Mouse (Mus musculus) forebrain, embryonic 13.5 days (tissue): ENCODE data around the gene H3f3a. TPM values are rescaled to one million over a fixed set of nuclear protein-coding genes. Genes with fewer than 3 reads are reported as not detected.

Experiments used
- ATAC-seq: fragments of 200-750 bp; cut with Nextera tagmentation; 2 replicates; pipeline ENCODE4 v1.8.0; 2017
- H3K27ac ChIP-seq: fragments of 300-500 bp; sonication (generic); 2 replicates; pipeline ENCODE4 v1.5.1; 2015; ENCODE audit warnings: inconsistent platforms, mild to moderate bottlenecking, moderate library complexity
- H3K27me3 ChIP-seq: fragments of 300-500 bp; sonication (generic); 2 replicates; pipeline ENCODE4 v1.6.1; 2015; ENCODE audit warnings: mild to moderate bottlenecking, inconsistent platforms
- H3K36me3 ChIP-seq: fragments of 300-500 bp; sonication (generic); 2 replicates; pipeline ENCODE4 v1.6.1; 2015; ENCODE audit warnings: mild to moderate bottlenecking, inconsistent platforms; ENCODE audit not compliant: poor library complexity, severe bottlenecking
- H3K4me1 ChIP-seq: fragments of 300-500 bp; sonication (generic); 2 replicates; pipeline ENCODE4 v1.6.1; 2015; ENCODE audit warnings: inconsistent platforms
- H3K4me2 ChIP-seq: fragments of 300-500 bp; sonication (generic); 2 replicates; pipeline ENCODE4 v1.6.1; 2015; ENCODE audit warnings: inconsistent platforms, mild to moderate bottlenecking, moderate library complexity
- H3K4me3 ChIP-seq: fragments of 300-500 bp; sonication (generic); 2 replicates; pipeline ENCODE4 v1.5.1; 2015; ENCODE audit warnings: mild to moderate bottlenecking, inconsistent platforms
- H3K9ac ChIP-seq: fragments of 300-500 bp; sonication (generic); 2 replicates; pipeline ENCODE4 v1.6.1; 2015; ENCODE audit warnings: mild to moderate bottlenecking, inconsistent platforms
- H3K9me3 ChIP-seq: fragments of 300-500 bp; sonication (generic); replicated peaks from 2 replicates; pipeline ENCODE4 v1.6.1; 2016; ENCODE audit warnings: inconsistent platforms
- WGBS: fragments of 180-500 bp; shearing (Covaris S2); methylation state at CpG from one replicate; pipeline ENCODE4 v1.1.7; 2015; 5-methylcytosine and 5-hydroxymethylcytosine counted together
- polyA plus RNA-seq: library from polyadenylated mRNA; unstranded; fragments of >200 nt; fragmentation: Nextera tagmentation; extraction: Ambion mirVana; gene quantifications from 2 replicates; pipeline ENCODE4 v1.2.1, GENCODE M21; 2015

Gene H3f3a
- polyA plus RNA-seq, 1 experiment from 2014 or later, result 4,414 TPM

DNA sequence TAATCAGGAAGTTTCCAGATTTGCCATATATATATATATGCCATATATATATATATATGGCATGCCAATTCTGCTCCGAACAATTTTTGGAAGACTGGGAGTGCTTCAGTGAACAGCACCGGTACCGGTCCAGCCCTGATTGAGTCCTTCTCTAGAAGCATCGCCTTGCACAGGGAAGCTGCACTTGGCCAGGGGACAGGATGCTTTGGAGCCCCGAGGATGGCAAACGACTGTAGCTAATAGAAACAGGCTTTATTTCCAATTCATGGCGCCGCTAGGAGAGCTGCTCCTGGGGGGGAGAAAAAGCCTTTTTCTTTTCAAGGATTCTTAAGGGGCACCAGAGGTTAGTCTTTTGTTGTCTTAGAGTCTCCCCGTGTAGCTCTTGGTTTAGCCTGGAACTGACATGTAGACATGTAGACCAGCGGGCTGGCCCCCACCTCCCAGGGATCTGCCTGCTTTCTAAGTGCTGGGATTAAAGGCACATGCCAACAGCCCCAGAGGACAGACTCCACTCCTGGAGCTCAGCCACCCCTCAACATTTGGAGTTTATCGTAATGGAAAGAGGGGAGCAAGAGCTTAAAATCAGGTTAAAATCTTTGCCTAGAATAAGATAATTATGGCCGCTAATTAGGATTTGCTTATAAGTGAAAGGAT lies 1.8 kb upstream of the H3f3a start:
- ATAC-seq, result no peak

DNA sequence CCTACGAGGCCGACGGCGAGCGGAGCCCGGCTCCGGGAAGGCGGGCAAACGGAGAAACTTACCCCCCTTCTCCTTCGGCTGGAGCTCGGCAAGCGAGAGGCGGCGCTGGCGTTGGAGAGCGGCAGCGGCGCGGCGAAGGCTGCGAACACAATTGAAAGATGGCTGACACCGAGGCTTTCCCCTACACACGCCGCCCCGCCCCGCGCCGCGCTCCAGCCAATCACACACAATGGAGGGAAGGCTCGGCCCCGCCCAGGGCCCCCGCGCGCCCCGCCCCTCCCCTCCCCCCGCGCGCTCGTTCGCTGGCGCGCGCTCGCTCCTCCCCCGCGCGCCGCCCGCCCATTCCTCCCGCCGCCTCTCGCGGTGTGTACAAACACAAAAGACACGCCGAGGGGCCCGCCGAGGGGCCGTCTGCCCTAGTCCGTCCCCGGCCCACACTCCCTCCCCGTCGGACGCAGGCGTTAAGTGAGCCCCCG lies 296 bp downstream of the H3f3a start:
- Histone ChIP-seq H3K4me1 (peaks cover 44% of the 10 kb centered on the region), H3K27me3 (no peaks in the 10 kb centered on the region), H3K27ac (peak overlapping the region; percentile 100), H3K9me3 (no peaks in the 10 kb centered on the region), H3K36me3 (peaks cover 21% of the 10 kb centered on the region), H3K4me2 (peak overlapping the region; percentile 72), H3K9ac (peak overlapping the region; percentile 100), H3K4me3 (peak overlapping the region; percentile 99)
- peak; percentile 96 for ATAC-seq
- WGBS, result 1% methylated on average over 30 of the region's 65 CpGs

More for the DNA sequence above, 1.8 kb upstream of the H3f3a start:
- peaks cover 28% of the 10 kb centered on the region for H3K4me1 ChIP-seq
- 31% methylated on average over 12 of the region's 12 CpGs for WGBS
- H3K9ac ChIP-seq, result peak overlapping the region; percentile 47
- peak overlapping the region; percentile 24 for H3K4me2 ChIP-seq
- peak overlapping the region; percentile 20; the same call in 1 of the 2 replicates for H3K27ac ChIP-seq
- peaks cover 4% of the 10 kb centered on the region for H3K36me3 ChIP-seq
- no peak overlapping the region for H3K4me3 ChIP-seq
- H3K9me3 ChIP-seq, result no peaks in the 10 kb centered on the region
- no peaks in the 10 kb centered on the region for H3K27me3 ChIP-seq

GRCm38 (mm10) chr1:180812463-180813408 lies 1.0 kb downstream of the H3f3a start:
- peak; percentile 52 for ATAC-seq
- Histone ChIP-seq H3K4me2 (peak overlapping the region; percentile 63), H3K27me3 (no peaks in the 10 kb centered on the region), H3K36me3 (peaks cover 26% of the 10 kb centered on the region), H3K9ac (peak overlapping the region; percentile 100), H3K4me1 (peaks cover 49% of the 10 kb centered on the region), H3K4me3 (peak overlapping the region; percentile 99), H3K9me3 (no peaks in the 10 kb centered on the region), H3K27ac (peak overlapping the region; percentile 100)
- WGBS, result under 1% methylated on average over 71 of the region's 71 CpGs

DNA sequence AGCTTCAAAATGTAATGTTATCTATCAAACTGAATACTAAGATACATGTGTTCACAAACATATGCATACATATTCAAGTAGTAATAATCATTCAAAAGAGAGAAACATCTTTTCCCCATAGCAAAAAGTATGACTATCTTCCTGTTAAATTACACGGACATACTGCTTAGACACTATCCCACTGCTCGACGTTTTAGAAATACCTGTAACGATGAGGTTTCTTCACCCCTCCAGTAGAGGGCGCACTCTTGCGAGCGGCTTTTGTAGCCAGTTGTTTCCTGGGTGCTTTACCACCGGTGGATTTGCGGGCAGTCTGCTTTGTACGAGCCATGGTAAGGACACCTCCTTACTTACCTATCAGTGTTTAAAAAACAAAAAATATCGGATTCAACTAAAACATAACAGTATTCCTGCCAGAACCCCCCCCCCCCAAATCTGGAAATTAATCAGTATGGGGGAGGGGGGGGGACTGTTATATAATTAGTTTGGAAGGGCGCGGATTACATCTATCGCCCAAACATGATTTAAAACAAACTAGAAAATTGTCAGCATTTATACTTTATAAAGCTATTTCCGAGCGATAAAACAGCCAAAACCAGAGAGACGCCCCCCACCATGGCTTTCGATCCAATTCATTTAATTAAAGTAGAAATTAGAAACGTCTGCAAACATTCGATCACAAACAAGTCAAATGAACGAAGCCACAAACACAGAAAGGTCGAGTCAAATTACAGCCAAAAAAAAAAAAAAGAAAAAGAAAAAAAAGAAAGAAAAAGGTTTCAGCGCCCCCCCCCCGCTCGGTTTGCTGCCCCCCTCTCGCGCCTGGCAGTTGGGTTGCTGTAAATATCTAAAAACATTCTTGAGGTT lies 1.9 kb downstream of the H3f3a start:
- Histone ChIP-seq H3K9me3 (no peaks in the 10 kb centered on the region), H3K9ac (peak overlapping the region; percentile 100), H3K36me3 (peaks cover 35% of the 10 kb centered on the region), H3K27ac (peak overlapping the region; percentile 100), H3K4me1 (peaks cover 54% of the 10 kb centered on the region), H3K4me3 (peak overlapping the region; percentile 99), H3K27me3 (no peaks in the 10 kb centered on the region), H3K4me2 (peak overlapping the region; percentile 63)
- 4% methylated on average over 27 of the region's 27 CpGs for WGBS
- no peak for ATAC-seq

- H3K4me1 ChIP-seq, result peaks cover 58% of the 10 kb centered on the region
- H3K4me2 ChIP-seq, result peak overlapping the region; percentile 63
- H3K4me3 ChIP-seq, result peak overlapping the region; percentile 99
- no peak overlapping the region for H3K27ac ChIP-seq
- 0 out of 2 replicates have a peak overlapping the region, but pooled peaks have one; percentile 48 for H3K9ac ChIP-seq
- WGBS, result 65% methylated on average over 7 of the region's 7 CpGs
- no peak for ATAC-seq
- H3K27me3 ChIP-seq, result no peaks in the 10 kb centered on the region
- H3K9me3 ChIP-seq, result no peaks in the 10 kb centered on the region
- peaks cover 44% of the 10 kb centered on the region for H3K36me3 ChIP-seq
These were observed 2.8 kb downstream of the H3f3a start for GRCm38 (mm10) chr1:180810976-180811375.

- Histone ChIP-seq H3K27ac (no peak overlapping the region), H3K4me3 (no peak overlapping the region), H3K9me3 (no peaks in the 10 kb centered on the region), H3K9ac (no peak overlapping the region), H3K4me2 (peak overlapping the region; percentile 33; the same call in 1 of the 2 replicates), H3K27me3 (no peaks in the 10 kb centered on the region), H3K36me3 (peaks cover 65% of the 10 kb centered on the region), H3K4me1 (peaks cover 43% of the 10 kb centered on the region)
- ATAC-seq, result no peak
- WGBS, result 78% methylated on average over 5 of the region's 5 CpGs
These were observed 4.9 kb downstream of the H3f3a start for GRCm38 (mm10) chr1:180808831-180809230.

DNA sequence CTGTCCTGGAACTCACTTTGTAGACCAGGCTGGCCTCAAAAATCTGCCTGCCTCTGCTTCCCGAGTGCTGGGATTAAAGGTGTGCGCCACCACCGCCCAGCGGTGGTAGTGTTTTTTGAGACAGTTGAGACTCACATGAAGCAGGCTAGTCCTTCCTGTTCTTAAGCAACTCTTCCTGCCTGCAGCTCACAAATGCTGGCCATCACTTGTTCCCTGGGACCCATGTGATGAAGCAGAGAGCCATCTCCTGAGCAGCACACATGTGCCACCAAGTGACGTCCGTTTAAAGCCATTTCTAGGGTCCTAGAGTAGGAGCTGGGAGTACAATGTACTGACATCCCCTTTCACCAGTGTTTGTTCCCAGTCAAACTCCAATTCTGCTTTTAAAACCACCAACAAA lies 9.9 kb downstream of the H3f3a start:
- peaks cover 82% of the 10 kb centered on the region for H3K36me3 ChIP-seq

GRCm38 (mm10) chr1:180801466-180801994 lies 12.2 kb downstream of the H3f3a start:
- peaks cover 62% of the 10 kb centered on the region for H3K36me3 ChIP-seq
- H3K27me3 ChIP-seq, result no peaks in the 10 kb centered on the region
- no peaks in the 10 kb centered on the region for H3K9me3 ChIP-seq
- no peak overlapping the region for H3K27ac ChIP-seq
- peak; percentile 30; the same call in 1 of the 2 replicates for ATAC-seq
- peaks cover 7% of the 10 kb centered on the region; the same call in 1 of the 2 replicates for H3K4me1 ChIP-seq
- no peak overlapping the region for H3K4me2 ChIP-seq
- 90% methylated on average over 3 of the region's 3 CpGs for WGBS
- no peak overlapping the region for H3K9ac ChIP-seq
- H3K4me3 ChIP-seq, result no peak overlapping the region

More for the DNA sequence above, 9.9 kb downstream of the H3f3a start:
- Histone ChIP-seq H3K9ac (no peak overlapping the region), H3K4me1 (peaks cover 22% of the 10 kb centered on the region), H3K9me3 (no peaks in the 10 kb centered on the region), H3K4me3 (no peak overlapping the region), H3K27ac (no peak overlapping the region), H3K27me3 (no peaks in the 10 kb centered on the region), H3K4me2 (no peak overlapping the region)
- no peak for ATAC-seq
- WGBS, result 86% methylated on average over 6 of the region's 6 CpGs

DNA sequence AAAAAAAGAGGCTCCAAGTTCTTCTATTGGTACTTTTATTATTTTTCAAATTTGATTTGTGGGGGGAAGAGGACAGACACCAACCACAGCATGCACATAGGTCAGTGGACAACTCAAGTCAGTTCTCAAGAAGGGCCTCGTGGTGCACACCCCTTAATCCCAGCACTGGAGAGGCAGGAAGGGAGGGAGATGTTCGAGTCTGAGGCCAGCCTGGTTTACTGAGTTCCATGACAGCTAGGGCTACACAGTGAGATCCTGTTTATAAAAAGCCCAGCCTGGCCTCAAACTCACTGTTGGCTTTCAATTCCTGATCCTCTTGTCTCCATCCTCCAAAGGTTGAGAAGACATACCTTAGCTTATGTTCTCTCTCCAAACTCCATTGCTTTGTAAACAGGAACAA lies 12.9 kb downstream of the H3f3a start:
- WGBS, result 64% methylated on average over 2 of the region's 2 CpGs
- Histone ChIP-seq H3K27ac (no peak overlapping the region), H3K9ac (no peak overlapping the region), H3K36me3 (peaks cover 55% of the 10 kb centered on the region), H3K9me3 (no peaks in the 10 kb centered on the region), H3K27me3 (no peaks in the 10 kb centered on the region), H3K4me3 (no peak overlapping the region), H3K4me2 (no peak overlapping the region), H3K4me1 (peaks cover 2% of the 10 kb centered on the region; the same call in 1 of the 2 replicates)
- no peak; the same call in 1 of the 2 replicates for ATAC-seq

- Histone ChIP-seq H3K27me3 (no peaks in the 10 kb centered on the region), H3K36me3 (peaks cover 47% of the 10 kb centered on the region), H3K27ac (no peak overlapping the region), H3K4me1 (no peaks in the 10 kb centered on the region), H3K4me3 (no peak overlapping the region), H3K4me2 (no peak overlapping the region), H3K9me3 (no peaks in the 10 kb centered on the region), H3K9ac (no peak overlapping the region)
- no peak for ATAC-seq
- 92% methylated on average over 5 of the region's 5 CpGs for WGBS
These were observed 13.7 kb downstream of the H3f3a start for GRCm38 (mm10) chr1:180800022-180800421.

DNA sequence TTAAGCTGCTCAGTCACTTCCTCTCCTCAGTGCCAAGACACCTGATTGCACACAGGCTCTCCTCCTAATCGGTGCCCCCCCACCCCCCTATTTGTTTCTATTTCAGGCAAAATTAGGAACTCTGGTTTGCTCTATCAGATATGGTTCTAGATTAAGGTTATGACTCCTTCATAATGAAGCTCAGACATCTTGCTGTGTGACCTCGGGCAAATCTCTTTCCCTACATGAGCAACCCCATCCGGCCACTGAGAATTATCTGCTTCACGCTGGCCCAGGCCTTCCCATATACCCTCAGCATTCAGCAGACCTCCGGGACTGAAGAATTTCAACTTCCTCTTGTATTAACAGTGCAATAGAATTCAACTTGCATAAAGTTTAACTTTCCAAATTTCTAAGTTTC lies 14.5 kb downstream of the H3f3a start:
- Histone ChIP-seq H3K27ac (no peak overlapping the region), H3K9me3 (no peaks in the 10 kb centered on the region), H3K4me3 (no peak overlapping the region), H3K9ac (no peak overlapping the region), H3K4me2 (no peak overlapping the region), H3K4me1 (peaks cover 2% of the 10 kb centered on the region), H3K36me3 (peaks cover 39% of the 10 kb centered on the region), H3K27me3 (no peaks in the 10 kb centered on the region)
- no peak for ATAC-seq
- WGBS, result 90% methylated on average over 5 of the region's 5 CpGs
